Mouse (Mus musculus): ENCODE measurements around the gene Wwc1. TPM values are rescaled to one million over a fixed set of nuclear protein-coding genes. Genes with fewer than 3 reads are reported as not detected.
"Not testable (repeated sequence)": the region's sequence is repeated elsewhere in the genome, so short reads cannot be mapped to it uniquely, and the experiment has no call there.

Wwc1 gene
- total and polyA plus RNA-seq, 3 experiments = 0.89 to 8.7 (median 2.0) TPM

GRCm38 (mm10) chr11:35852731-35853130, 127.6 kb downstream of the Wwc1 start:
- dilution Hi-C loops (cut with MboI; ENCODE audit: extremely low pct_ligation_motif_present, extremely low pct_unique_long_range_greater_than_20kb, low sequenced_read_pairs) = no loop called here
- H3K79me2 ChIP-seq (replicated peaks; ENCODE audit: control insufficient read depth, extremely low read depth, insufficient read depth, poor library complexity, severe bottlenecking) = no peaks in the 10 kb centered on the region
- peaks cover 0 to 4% of the 10 kb centered on the region in 2 experiments; a peak in 1 of 4 replicates for H3K4me1 ChIP-seq (ENCODE audit: control insufficient read depth in 1 of 2, insufficient read depth in 2 of 2)
- TF ChIP-seq EP300 (IDR thresholded peaks at IDR 0.05; ENCODE audit: low read length) (no peak), SMC3 (IDR thresholded peaks at IDR 0.05; ENCODE audit: low read depth, low read length) (peak; percentile 77), MAX (IDR thresholded peaks at IDR 0.05; ENCODE audit: low read length) (peak; percentile 46; the same call in 1 of the 2 replicates), ZC3H11A (IDR thresholded peaks at IDR 0.05; ENCODE audit: low read depth, low read length) (no peak), IRF4 (IDR thresholded peaks at IDR 0.05; ENCODE audit: low read depth, low read length) (peak; percentile 25; the same call in 1 of the 2 replicates), RAD21 (IDR thresholded peaks at IDR 0.05; ENCODE audit: low read depth, low read length) (peak; percentile 81), CTCF (conservative IDR thresholded peaks at IDR 0.05 in 1 of 2, IDR thresholded peaks at IDR 0.05 in 1 of 2; ENCODE audit: low read depth in 2 of 2, low read length in 2 of 2) (peak; percentile 85), MYC (IDR thresholded peaks at IDR 0.05; ENCODE audit: low read depth, low read length) (peak; percentile 79)
- peak; percentile 84 for DNase-seq (ENCODE audit: extremely low read depth)
- no peak overlapping the region for H3K9ac ChIP-seq (ENCODE audit: insufficient read depth, low read depth)
- H3K9me3 ChIP-seq (replicated peaks; ENCODE audit: low read length) = no peaks in the 10 kb centered on the region
- no peak overlapping the region for H3K4me3 ChIP-seq (replicated peaks in 1 of 3; ENCODE audit: low read depth in 2 of 3, low read length in 2 of 3, poor library complexity in 1 of 3)
- in situ Hi-C loops (cut with MboI; ENCODE audit: low pct_ligation_motif_present, low pct_unique_long_range_greater_than_20kb, low sequenced_read_pairs) = no loop called here
- H3K4me2 ChIP-seq (ENCODE audit: insufficient read depth, low read depth, poor library complexity, severe bottlenecking) = no peak overlapping the region
- H3K27me3 ChIP-seq (replicated peaks) = no peaks in the 10 kb centered on the region
- no peak overlapping the region for H3K27ac ChIP-seq (ENCODE audit: insufficient read depth, low read depth)
- H3K36me3 ChIP-seq (replicated peaks in 1 of 2; ENCODE audit: control insufficient read depth in 1 of 2, insufficient read depth in 1 of 2, low read length in 1 of 2) = peaks cover 0 to 43% of the 10 kb centered on the region in 2 experiments

- Histone ChIP-seq H3K4me3 (replicated peaks in 1 of 3; ENCODE audit: low read depth in 2 of 3, low read length in 2 of 3, poor library complexity in 1 of 3) (no peak overlapping the region), H3K9ac (ENCODE audit: insufficient read depth, low read depth) (no peak overlapping the region), H3K4me1 (ENCODE audit: control insufficient read depth in 1 of 2, insufficient read depth in 2 of 2) (peaks cover 7 to 11% of the 10 kb centered on the region in 2 experiments), H3K36me3 (replicated peaks in 1 of 2; ENCODE audit: control insufficient read depth in 1 of 2, insufficient read depth in 1 of 2, low read length in 1 of 2) (peaks cover 0 to 47% of the 10 kb centered on the region in 2 experiments), H3K27ac (ENCODE audit: insufficient read depth, low read depth) (no peak overlapping the region), H3K79me2 (replicated peaks; ENCODE audit: control insufficient read depth, extremely low read depth, insufficient read depth, poor library complexity, severe bottlenecking) (no peaks in the 10 kb centered on the region), H3K9me3 (replicated peaks; ENCODE audit: low read length) (no peaks in the 10 kb centered on the region), H3K4me2 (ENCODE audit: insufficient read depth, low read depth, poor library complexity, severe bottlenecking) (no peak overlapping the region), H3K27me3 (replicated peaks) (no peaks in the 10 kb centered on the region)
- TF ChIP-seq SIN3A (IDR thresholded peaks at IDR 0.05; ENCODE audit: low read length) (no peak), POLR2A (IDR thresholded peaks at IDR 0.05; ENCODE audit: low read depth, low read length) (no peak), UBTF (IDR thresholded peaks at IDR 0.05; ENCODE audit: low read depth, low read length) (no peak)
- dilution Hi-C loops (cut with MboI; ENCODE audit: extremely low pct_ligation_motif_present, extremely low pct_unique_long_range_greater_than_20kb, low sequenced_read_pairs) = no loop called here
- in situ Hi-C loops (cut with MboI; ENCODE audit: low pct_ligation_motif_present, low pct_unique_long_range_greater_than_20kb, low sequenced_read_pairs) = loop anchor here (10.0 to 25.0 kb wide), 2 partner anchors 149 to 1007 kb away; partner anchors contain the start of gene Spdl1
- DNase-seq (ENCODE audit: extremely low read depth) = no peak
Observed at GRCm38 (mm10) chr11:35844299-35844698, 136.0 kb downstream of the Wwc1 start.

- H3K9ac ChIP-seq (ENCODE audit: insufficient read depth, low read depth); dilution Hi-C loops (cut with MboI; ENCODE audit: extremely low pct_ligation_motif_present, extremely low pct_unique_long_range_greater_than_20kb, low sequenced_read_pairs); H3K27ac ChIP-seq (ENCODE audit: insufficient read depth, low read depth); H3K4me3 ChIP-seq (replicated peaks in 1 of 3; ENCODE audit: low read depth in 2 of 3, low read length in 2 of 3, poor library complexity in 1 of 3); H3K27me3 ChIP-seq (replicated peaks); H3K9me3 ChIP-seq (replicated peaks; ENCODE audit: low read length); H3K4me2 ChIP-seq (ENCODE audit: insufficient read depth, low read depth, poor library complexity, severe bottlenecking); H3K79me2 ChIP-seq (replicated peaks; ENCODE audit: control insufficient read depth, extremely low read depth, insufficient read depth, poor library complexity, severe bottlenecking): not testable (repeated sequence)
- peak; percentile 40 for DNase-seq (ENCODE audit: extremely low read depth)
- Histone ChIP-seq H3K36me3 (replicated peaks in 1 of 2; ENCODE audit: control insufficient read depth in 1 of 2, insufficient read depth in 1 of 2, low read length in 1 of 2) (peaks cover 0 to 42% of the 10 kb centered on the region in 2 experiments), H3K4me1 (ENCODE audit: control insufficient read depth in 1 of 2, insufficient read depth in 2 of 2) (peaks cover 10 to 26% of the 10 kb centered on the region in 2 experiments)
- in situ Hi-C loops (cut with MboI; ENCODE audit: low pct_ligation_motif_present, low pct_unique_long_range_greater_than_20kb, low sequenced_read_pairs) = loop anchor here (10.0 to 25.0 kb wide), 2 partner anchors 148 to 1005 kb away; partner anchors contain the start of gene Spdl1
Observed at GRCm38 (mm10) chr11:35842560-35842959, 137.8 kb downstream of the Wwc1 start.
